Mouse (Mus musculus) embryonic fibroblast, embryonic 13.5 days (primary cell): Measurements from ENCODE around the gene Coa5.

Source experiments
- CTCF ChIP-seq: IDR thresholded peaks from 2 replicates; pipeline ENCODE4 v1.5.1; 2011; ENCODE audit warnings: mild to moderate bottlenecking, control low read depth, low read length, moderate library complexity, borderline replicate concordance; ENCODE audit not compliant: insufficient read depth
- POLR2A ChIP-seq: IDR thresholded peaks from 2 replicates; pipeline ENCODE4 v1.6.1; 2011; ENCODE audit warnings: low read depth, mild to moderate bottlenecking, control low read depth, low read length, moderate library complexity

- no peak for TF ChIP-seq CTCF
- no peak for TF ChIP-seq POLR2A
These were observed 53.7 kb downstream of the Coa5 start for GRCm38 (mm10) chr1:37376177-37376576.
